ENCODE assay signal across 8 mouse cellular contexts in genomic region chr1:180333588-180333987, GRCm38 (mm10). TPM values are rescaled to one million over a fixed set of nuclear protein-coding genes. Genes with fewer than 3 reads are reported as not detected.
A peak's percentile ranks its signal among the peaks of the same experiment; 100 is the strongest.
DNase-seq lines count a peak whose midpoint lies in the region; ATAC-seq and TF ChIP-seq lines count a peak whose summit lies in the region.

No protein-coding gene starts in this region.

- H3K36me3 ChIP-seq in midbrain, embryonic 16.5 days (ENCODE audit: control insufficient read depth, insufficient read depth, low read length) = no peaks in the 10 kb centered on the region

- 37% methylated on average over 6 of the region's 6 CpGs for WGBS in midbrain, embryonic 16.5 days

- TF ChIP-seq CTCF in left cerebral cortex, adult 2 months (IDR thresholded peaks at IDR 0.05) = no peak

- no peak overlapping the region for H3K9ac ChIP-seq in midbrain, embryonic 16.5 days (ENCODE audit: low read depth, low read length)

- intact Hi-C loops in left cerebral cortex, adult 2 months (cut with DNase I) = loop anchor here (2.0 to 5.0 kb wide), 2 partner anchors 31 to 66 kb away; no protein-coding TSS in a partner anchor
- intact Hi-C loops in left cerebral cortex, postnatal 25 days (cut with DNase I) = loop anchor here (5.0 kb wide), 1 partner anchor 74 kb away; no protein-coding TSS in a partner anchor
- intact Hi-C loops in left cerebral cortex, postnatal 36 days (cut with DNase I) = loop anchor here (5.0 kb wide), 4 partner anchors 34 to 74 kb away; no protein-coding TSS in a partner anchor

- H3K4me3 ChIP-seq in left cerebral cortex, adult 2 months = peak overlapping the region; percentile 64; the same call in 1 of the 2 replicates
- no peak overlapping the region for H3K4me3 ChIP-seq in midbrain, embryonic 16.5 days (ENCODE audit: low read depth, low read length)

- H3K4me2 ChIP-seq in midbrain, embryonic 16.5 days (ENCODE audit: low read length) = peak overlapping the region; percentile 11; the same call in 1 of the 2 replicates

- peaks cover 17% of the 10 kb centered on the region for H3K27me3 ChIP-seq in midbrain, embryonic 16.5 days (ENCODE audit: control insufficient read depth, insufficient read depth, low read depth, low read length)

- no peak for ATAC-seq in midbrain, embryonic 16.5 days

- H3K4me1 ChIP-seq in midbrain, embryonic 16.5 days (ENCODE audit: control insufficient read depth, insufficient read depth, low read length) = peaks cover 28% of the 10 kb centered on the region

- no peaks in the 10 kb centered on the region for H3K9me3 ChIP-seq in midbrain, embryonic 16.5 days (replicated peaks; ENCODE audit: control insufficient read depth, low read length, poor library complexity, severe bottlenecking)

- no peak for DNase-seq in left cerebral cortex, adult 2 months (ENCODE audit: extremely low spot score in 1 of 2, low spot score in 2 of 2)
- DNase-seq in left cerebral cortex, postnatal 25 days (ENCODE audit: low spot score in 2 of 2) = no peak
- peak; percentile 73 for DNase-seq in heart, adult 8-10 months (ENCODE audit: low spot score)
- DNase-seq in induced T-regulatory cell, adult 2 months (ENCODE audit: low read depth) = peak; percentile 48
- no peak for DNase-seq in spleen, postnatal 14 days (ENCODE audit: low spot score in 2 of 2)
- no peak for DNase-seq in thymus, postnatal 36 days
- DNase-seq in left cerebral cortex, postnatal 36 days (ENCODE audit: low spot score in 2 of 2) = no peak

- H3K27ac ChIP-seq in left cerebral cortex, adult 2 months = no peak overlapping the region; the same call in 1 of the 2 replicates
- no peak overlapping the region for H3K27ac ChIP-seq in midbrain, embryonic 16.5 days (ENCODE audit: low read length)

RNA-seq across cellular contexts. Expression of gene Itpkb, which starts 3.3 kb away (rescaled TPM):
- 10 to 100 TPM; 17.9 to 18.2 TPM for total RNA-seq in left cerebral cortex, adult 2 months (2021)
- total RNA-seq in left cerebral cortex, postnatal 25 days (2021) = 10 to 100 TPM; 15.4 to 16.5 TPM
- 10 to 100 TPM; 40.9 to 59.4 (median 57.3) TPM for total RNA-seq in heart, adult 8-10 months (2022)
- polyA plus RNA-seq in midbrain, embryonic 16.5 days (2015; fragmentation: Nextera tagmentation; extraction: Ambion mirVana) = 2.2 and 2.3 TPM in 2 replicates
- total RNA-seq in left cerebral cortex, postnatal 36 days (2021) = 10 to 100 TPM; 13.4 to 19.0 TPM

Comparison
In these comparisons a context has a peak if more than half of its experiments do, and no peak if none do; other contexts are left out.
1. DNase-seq: peak in heart, adult 8-10 months (single experiment) and induced T-regulatory cell, adult 2 months (single experiment); none in left cerebral cortex, adult 2 months (0 of 2), left cerebral cortex, postnatal 25 days (0 of 2), spleen, postnatal 14 days (0 of 2), thymus, postnatal 36 days (0 of 2) and left cerebral cortex, postnatal 36 days (0 of 2).